Mouse (Mus musculus) cortical plate, adult 2 months (tissue): ENCODE data around the gene Magea5. TPM values are rescaled to one million over a fixed set of nuclear protein-coding genes. Genes with fewer than 3 reads are reported as not detected.
A peak's percentile ranks its signal among the peaks of the same experiment; 100 is the strongest.
"Not testable (repeated sequence)": the region's sequence is repeated elsewhere in the genome, so short reads cannot be mapped to it uniquely, and the experiment has no call there.

ENCODE experiments used
- H3K27ac ChIP-seq: fragments of 200-500 bp; 2 replicates; pipeline ENCODE4 v1.5.1; 2012; ENCODE audit warnings: low read length, control low read depth, inconsistent platforms; ENCODE audit not compliant: insufficient read depth
- H3K4me1 ChIP-seq: fragments of 200-500 bp; 2 replicates; pipeline ENCODE4 v1.6.1; 2011; ENCODE audit warnings: low read length; ENCODE audit not compliant: control insufficient read depth, insufficient read depth
- H3K4me3 ChIP-seq: fragments of 200-500 bp; 2 replicates; pipeline ENCODE4 v1.5.1; 2011; ENCODE audit warnings: mild to moderate bottlenecking, low read length, control low read depth; ENCODE audit not compliant: insufficient read depth
- CTCF ChIP-seq: fragments of 200-500 bp; IDR thresholded peaks from 2 replicates; pipeline ENCODE4 v1.5.1; 2011; ENCODE audit warnings: mild to moderate bottlenecking, control low read depth, low read length; ENCODE audit not compliant: insufficient read depth; ENCODE audit errors: extremely low read depth
- POLR2A ChIP-seq: fragments of 200-500 bp; IDR thresholded peaks from 2 replicates; pipeline ENCODE4 v1.6.1; 2011; ENCODE audit warnings: mild to moderate bottlenecking, low read length, control low read depth; ENCODE audit not compliant: insufficient read depth; ENCODE audit errors: extremely low read depth
- polyA plus RNA-seq: library from polyadenylated mRNA; depleted of rRNA; stranded (reverse); fragments of >200 nt; gene quantifications from 2 replicates; pipeline ENCODE4 v1.2.3, GENCODE M21; 2012; rRNA removed

Magea5 gene
- not detected in 2 replicates for polyA plus RNA-seq

- H3K27ac ChIP-seq, H3K4me3 ChIP-seq, H3K4me1 ChIP-seq: not testable (repeated sequence)
These were observed at the start of gene Magea5 for GRCm38 (mm10) chrX:155063045-155063444. Magea5 (minus strand) TSS chrX:155063145.

- no peak overlapping the region for H3K27ac ChIP-seq
- no peaks in the 10 kb centered on the region for H3K4me1 ChIP-seq
- H3K4me3 ChIP-seq: no peak overlapping the region
- TF ChIP-seq CTCF (peak; percentile 17; the same call in 1 of the 2 replicates), POLR2A (no peak)
These were observed 35.1 kb upstream of the Magea5 start for GRCm38 (mm10) chrX:155098024-155098423.

- H3K27ac ChIP-seq, H3K4me3 ChIP-seq, H3K4me1 ChIP-seq: not testable (repeated sequence)
These were observed 30.6 kb upstream of the Magea5 start, which contains the start of gene Magea2 for GRCm38 (mm10) chrX:155093566-155093965. Magea2 (minus strand) TSS chrX:155093666.

GRCm38 (mm10) chrX:155089693-155090092 is 26.7 kb upstream of the Magea5 start, which contains the start of gene Magea1:
Magea1 (minus strand) TSS chrX:155089793.
- not testable (repeated sequence) for H3K4me1 ChIP-seq, H3K27ac ChIP-seq, H3K4me3 ChIP-seq

Other genes with a start within 250 kb of the Magea5 start
- gene Cldn34b1, start 172.9 kb downstream of the Magea5 start, polyA plus RNA-seq: not detected in 2 replicates
- gene Magea6, start 127.2 kb downstream of the Magea5 start, polyA plus RNA-seq: not detected in 2 replicates
- not detected in 2 replicates for gene Magea3, start 113.6 kb downstream of the Magea5 start, polyA plus RNA-seq
- gene Magea8, start 67.3 kb downstream of the Magea5 start, polyA plus RNA-seq: not detected in 2 replicates
- gene Magea1, start 26.6 kb upstream of the Magea5 start, polyA plus RNA-seq: not detected in 2 replicates
- gene Magea2, start 30.5 kb upstream of the Magea5 start, polyA plus RNA-seq: not detected in 2 replicates
- gene Cldn34b2, start 65.3 kb upstream of the Magea5 start, polyA plus RNA-seq: not detected in 2 replicates
- 97.3 and 98.1 TPM in 2 replicates for gene Sat1, start 153.3 kb upstream of the Magea5 start, polyA plus RNA-seq
- gene Acot9, start 199.3 kb upstream of the Magea5 start, polyA plus RNA-seq: 16.3 and 18.0 TPM in 2 replicates